Mouse (Mus musculus) testis, adult 2 months (tissue): ENCODE measurements around the gene P2ry10b. TPM values are rescaled to one million over a fixed set of nuclear protein-coding genes. Genes with fewer than 3 reads are reported as not detected.

Source experiments
- H3K27ac ChIP-seq: fragments of 200-500 bp; 2 replicates; pipeline ENCODE4 v1.5.1; 2012; ENCODE audit warnings: low read depth, low read length; ENCODE audit not compliant: control insufficient read depth, insufficient read depth
- H3K27me3 ChIP-seq: fragments of 200-500 bp; 2 replicates; pipeline ENCODE4 v1.6.1; 2012; ENCODE audit warnings: mild to moderate bottlenecking, low read length, moderate library complexity; ENCODE audit not compliant: control insufficient read depth, insufficient read depth
- H3K36me3 ChIP-seq: fragments of 200-500 bp; 2 replicates; pipeline ENCODE4 v1.6.1; 2012; ENCODE audit warnings: mild to moderate bottlenecking, low read length; ENCODE audit not compliant: control insufficient read depth, insufficient read depth
- H3K4me1 ChIP-seq: fragments of 200-500 bp; 2 replicates; pipeline ENCODE4 v1.6.1; 2012; ENCODE audit warnings: low read length; ENCODE audit not compliant: control insufficient read depth, insufficient read depth
- H3K4me3 ChIP-seq: fragments of 200-500 bp; 2 replicates; pipeline ENCODE4 v1.5.1; 2012; ENCODE audit warnings: low read depth, mild to moderate bottlenecking, low read length, moderate library complexity, mixed read lengths; ENCODE audit not compliant: control insufficient read depth
- CTCF ChIP-seq: fragments of 200-500 bp; IDR thresholded peaks from 2 replicates; pipeline ENCODE4 v1.5.1; 2012; ENCODE audit warnings: low read depth, mild to moderate bottlenecking, inconsistent platforms, low read length, moderate library complexity; ENCODE audit not compliant: control insufficient read depth, insufficient read depth, insufficient replicate concordance
- POLR2A ChIP-seq: fragments of 200-500 bp; IDR thresholded peaks from 2 replicates; pipeline ENCODE4 v1.6.1; 2012; ENCODE audit warnings: low read depth, mild to moderate bottlenecking, inconsistent platforms, low read length, moderate library complexity; ENCODE audit not compliant: control insufficient read depth
- polyA plus RNA-seq: library from polyadenylated mRNA; depleted of rRNA; stranded (reverse); fragments of >200 nt; gene quantifications from 2 replicates; pipeline ENCODE4 v1.2.3, GENCODE M21; 2012; rRNA removed

P2ry10b gene
- not detected in 2 replicates for polyA plus RNA-seq

- TF ChIP-seq CTCF (no peak), POLR2A (no peak)
- no peaks in the 10 kb centered on the region for H3K27me3 ChIP-seq
- no peaks in the 10 kb centered on the region for H3K4me1 ChIP-seq
- H3K4me3 ChIP-seq = no peak within 1 kb of the TSS
- H3K36me3 ChIP-seq = no peaks in the 10 kb centered on the region
- no peak within 1 kb of the TSS for H3K27ac ChIP-seq
Observed at GRCm38 (mm10) chrX:107148681-107149080, at the start of gene P2ry10b. P2ry10b (plus strand) TSS chrX:107148927.

GRCm38 (mm10) chrX:107116333-107116732 lies 32.4 kb upstream of the P2ry10b start:
- Histone ChIP-seq H3K27ac (no peak overlapping the region), H3K36me3 (no peaks in the 10 kb centered on the region), H3K27me3 (no peaks in the 10 kb centered on the region), H3K4me3 (no peak overlapping the region), H3K4me1 (no peaks in the 10 kb centered on the region)
- TF ChIP-seq POLR2A = no peak

- Histone ChIP-seq H3K27ac (no peak overlapping the region), H3K4me3 (no peak overlapping the region), H3K36me3 (no peaks in the 10 kb centered on the region), H3K4me1 (no peaks in the 10 kb centered on the region), H3K27me3 (no peaks in the 10 kb centered on the region)
- TF ChIP-seq POLR2A (no peak), CTCF (no peak)
Observed at GRCm38 (mm10) chrX:107116987-107117386, 31.7 kb upstream of the P2ry10b start.

- no peak overlapping the region for H3K27ac ChIP-seq
- TF ChIP-seq CTCF (no peak), POLR2A (no peak)
- no peaks in the 10 kb centered on the region for H3K27me3 ChIP-seq
- H3K36me3 ChIP-seq = no peaks in the 10 kb centered on the region
- H3K4me3 ChIP-seq = no peak overlapping the region
- H3K4me1 ChIP-seq = no peaks in the 10 kb centered on the region
Observed at GRCm38 (mm10) chrX:107143184-107143583, 5.5 kb upstream of the P2ry10b start.

- Histone ChIP-seq H3K36me3 (no peaks in the 10 kb centered on the region), H3K27me3 (no peaks in the 10 kb centered on the region), H3K4me3 (no peak overlapping the region), H3K27ac (no peak overlapping the region), H3K4me1 (no peaks in the 10 kb centered on the region)
- TF ChIP-seq POLR2A (no peak), CTCF (no peak)
Observed at GRCm38 (mm10) chrX:107143930-107144329, 4.8 kb upstream of the P2ry10b start.

GRCm38 (mm10) chrX:107149391-107149993 lies 765 bp downstream of the P2ry10b start:
- H3K36me3 ChIP-seq = no peaks in the 10 kb centered on the region
- TF ChIP-seq CTCF (no peak), POLR2A (no peak)
- no peak overlapping the region for H3K27ac ChIP-seq
- no peaks in the 10 kb centered on the region for H3K4me1 ChIP-seq
- no peaks in the 10 kb centered on the region for H3K27me3 ChIP-seq
- no peak overlapping the region for H3K4me3 ChIP-seq

GRCm38 (mm10) chrX:107150027-107150426 lies 1.3 kb downstream of the P2ry10b start:
- no peaks in the 10 kb centered on the region for H3K27me3 ChIP-seq
- H3K4me3 ChIP-seq = no peak overlapping the region
- no peaks in the 10 kb centered on the region for H3K4me1 ChIP-seq
- H3K36me3 ChIP-seq = no peaks in the 10 kb centered on the region
- TF ChIP-seq CTCF = no peak
- TF ChIP-seq POLR2A = no peak
- no peak overlapping the region for H3K27ac ChIP-seq
